Mouse (Mus musculus) CD4-positive, CD25-positive, alpha-beta regulatory T cell, adult 4 months (primary cell): ENCODE data around the gene Myh9. TPM values are rescaled to one million over a fixed set of nuclear protein-coding genes. Genes with fewer than 3 reads are reported as not detected.
A peak's percentile ranks its signal among the peaks of the same experiment; 100 is the strongest.

Experiments
- ATAC-seq: one replicate; pipeline ENCODE4 v1.8.0; 2017
- polyA plus RNA-seq, 2 experiments: library from polyadenylated mRNA; unstranded; fragments of 100-300 nt; shearing (Covaris generic); gene quantifications; one replicate each; pipeline ENCODE4 v1.2.1; 2017

Gene Myh9
- polyA plus RNA-seq, 2 experiments from 2014 or later, result 206 to 220 TPM

- ATAC-seq, result peak; percentile 22
These were observed 13.7 kb downstream of the Myh9 start for GRCm38 (mm10) chr15:77828242-77828641.

DNA sequence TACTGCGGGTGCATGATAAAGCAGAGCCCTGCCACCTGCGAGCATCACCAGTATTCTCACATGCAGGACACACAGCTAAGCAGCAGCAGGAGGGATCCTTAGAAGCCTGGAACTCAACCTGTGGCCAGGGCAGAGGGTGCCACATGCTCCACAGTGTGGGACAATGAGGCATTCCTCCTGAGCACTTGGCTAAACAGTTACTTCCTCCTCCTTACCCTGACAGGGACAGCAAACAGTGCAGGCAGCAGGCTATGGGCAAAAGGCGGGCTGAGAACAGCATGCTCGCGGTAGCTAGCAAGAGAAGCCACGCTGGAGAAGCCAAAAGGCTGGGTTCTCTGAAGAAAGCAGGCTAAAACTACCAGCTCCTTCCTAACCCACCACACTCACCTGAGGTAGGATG is 14.2 kb downstream of the Myh9 start:
- peak; percentile 4 for ATAC-seq

DNA sequence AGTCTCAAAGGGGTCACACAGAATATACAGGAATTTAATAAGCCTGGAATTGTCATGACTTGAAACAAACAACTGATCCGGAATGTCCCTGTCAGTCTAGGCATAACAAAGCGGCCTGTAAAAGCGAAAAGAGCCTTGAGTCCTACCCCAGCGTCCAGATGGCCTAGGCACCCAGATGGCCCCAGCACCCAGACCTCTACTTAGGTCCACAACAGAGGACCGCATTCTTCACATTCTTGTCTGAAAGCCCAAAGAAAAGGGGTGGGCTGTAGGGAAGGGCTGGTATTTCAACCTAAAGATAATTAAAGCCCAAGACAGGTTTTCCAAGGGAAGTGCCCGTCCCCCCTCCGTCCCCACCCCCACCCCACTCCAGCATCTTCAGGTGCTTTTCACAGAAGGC is 14.6 kb downstream of the Myh9 start:
- no peak for ATAC-seq

- ATAC-seq, result no peak
These were observed 16.6 kb downstream of the Myh9 start for GRCm38 (mm10) chr15:77825382-77825781.

DNA sequence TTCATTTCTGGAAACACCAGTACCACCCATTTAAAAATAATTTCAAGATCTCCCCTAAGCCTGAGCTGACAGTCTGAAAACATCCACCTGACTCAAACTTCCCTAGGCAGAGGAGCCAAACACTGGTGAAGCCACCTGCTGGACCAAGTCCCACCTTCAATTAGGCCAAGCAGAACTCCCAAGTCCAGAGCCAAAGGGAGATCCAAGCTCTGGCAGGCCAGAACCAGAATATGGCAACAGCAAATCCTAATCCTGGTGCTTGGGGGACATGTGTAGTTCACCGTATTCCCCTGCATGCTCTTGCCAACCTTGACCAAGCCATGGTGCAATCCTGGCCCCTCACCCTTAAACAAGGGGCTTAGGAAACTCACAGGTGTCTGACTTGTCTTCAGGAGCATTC is 17.7 kb downstream of the Myh9 start:
- no peak for ATAC-seq

DNA sequence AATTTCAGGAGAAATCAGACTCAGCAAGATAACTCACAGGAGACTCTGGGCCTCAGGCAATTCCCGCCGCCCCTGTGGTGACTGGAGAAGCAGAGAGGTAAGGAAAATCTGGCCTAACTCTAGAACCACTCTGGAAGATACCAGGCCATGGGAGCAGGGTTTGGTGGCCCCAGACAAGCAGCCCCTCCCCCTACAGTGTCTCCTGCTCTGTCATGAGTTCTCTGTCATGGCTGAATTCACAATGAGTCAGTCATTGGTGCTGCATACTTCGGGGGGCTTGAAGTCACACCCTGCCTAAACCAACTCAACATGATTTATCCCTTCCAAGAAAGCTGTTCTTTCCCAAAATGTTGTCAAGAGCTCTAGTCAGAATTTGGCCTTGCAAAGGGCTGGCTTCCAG is 18.3 kb downstream of the Myh9 start:
- ATAC-seq, result no peak

GRCm38 (mm10) chr15:77823196-77823595 is 18.8 kb downstream of the Myh9 start:
- ATAC-seq, result no peak

GRCm38 (mm10) chr15:77822671-77823070 is 19.3 kb downstream of the Myh9 start:
- no peak for ATAC-seq

DNA sequence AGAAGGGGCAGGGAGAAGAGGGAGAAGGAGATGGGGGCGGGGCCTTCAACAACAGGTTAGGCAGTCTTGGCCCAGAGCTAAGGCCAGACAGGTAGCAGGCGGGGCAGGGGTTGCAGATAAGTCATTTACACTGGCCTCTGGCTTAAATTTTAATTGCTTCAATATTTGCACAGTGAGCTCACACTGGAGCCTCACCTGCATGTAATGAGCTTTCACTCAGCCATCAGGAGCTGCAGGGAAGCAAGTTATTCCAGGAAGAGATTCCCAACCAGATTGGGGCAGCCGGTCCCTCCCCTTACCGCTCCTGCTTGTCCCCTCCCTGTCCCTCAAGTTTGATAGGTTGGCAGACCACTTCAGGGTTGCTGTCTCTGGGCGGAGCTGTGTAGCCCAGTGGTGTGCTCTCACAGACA is 19.9 kb downstream of the Myh9 start:
- ATAC-seq, result no peak

DNA sequence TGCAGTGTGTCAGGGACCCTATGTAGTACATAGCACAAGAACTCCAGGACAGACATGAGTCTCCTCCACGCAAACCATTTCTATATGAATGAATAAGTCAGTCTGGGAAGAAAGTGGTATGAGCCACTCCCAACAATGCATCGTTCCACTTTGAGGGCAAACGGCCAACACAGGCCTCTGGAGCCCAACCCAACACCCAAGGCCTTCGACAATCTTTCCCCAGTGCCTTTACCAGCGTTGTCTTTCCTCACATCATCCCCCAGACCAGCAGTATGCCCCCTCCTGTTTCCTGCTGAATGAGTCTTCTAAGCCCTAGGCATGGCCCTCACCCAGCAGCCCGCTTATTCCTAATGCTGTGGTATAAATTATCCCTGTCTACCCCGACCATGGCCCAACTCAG is 20.6 kb downstream of the Myh9 start:
- no peak for ATAC-seq

DNA sequence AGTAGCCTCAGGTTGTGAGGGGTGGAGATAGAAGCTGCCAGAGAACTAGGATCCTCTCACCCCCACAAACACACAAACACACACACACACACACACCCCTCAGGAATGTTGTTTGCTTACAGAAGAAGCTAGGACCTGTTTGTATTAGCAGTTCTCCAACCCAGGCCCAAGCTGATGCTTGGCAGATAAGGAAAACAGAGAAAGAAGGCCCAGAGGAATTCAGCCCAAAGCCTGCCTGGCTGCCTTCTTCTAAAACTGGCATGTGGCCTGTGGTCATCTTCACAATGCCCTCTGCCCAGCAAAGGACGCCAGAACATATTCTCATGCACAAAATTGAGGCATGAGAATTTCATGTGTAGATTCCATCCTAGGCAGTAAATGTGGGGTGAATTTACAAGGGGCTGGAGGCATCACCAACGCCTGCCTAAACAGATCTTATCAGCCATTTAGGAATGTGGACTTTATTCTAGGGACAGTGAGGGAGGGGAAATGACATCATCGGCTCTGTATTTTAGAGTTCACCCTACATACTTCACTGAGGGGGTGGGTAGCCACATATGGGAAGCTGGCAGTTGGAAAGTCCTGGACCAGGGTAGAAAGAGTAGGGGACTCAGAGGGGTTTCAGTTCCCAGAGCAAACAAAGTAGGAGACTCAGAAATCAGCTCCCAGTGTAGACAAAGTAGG is 21.4 kb downstream of the Myh9 start:
- no peak for ATAC-seq

GRCm38 (mm10) chr15:77819894-77820387 is 22.0 kb downstream of the Myh9 start:
- ATAC-seq, result peak; percentile 64

DNA sequence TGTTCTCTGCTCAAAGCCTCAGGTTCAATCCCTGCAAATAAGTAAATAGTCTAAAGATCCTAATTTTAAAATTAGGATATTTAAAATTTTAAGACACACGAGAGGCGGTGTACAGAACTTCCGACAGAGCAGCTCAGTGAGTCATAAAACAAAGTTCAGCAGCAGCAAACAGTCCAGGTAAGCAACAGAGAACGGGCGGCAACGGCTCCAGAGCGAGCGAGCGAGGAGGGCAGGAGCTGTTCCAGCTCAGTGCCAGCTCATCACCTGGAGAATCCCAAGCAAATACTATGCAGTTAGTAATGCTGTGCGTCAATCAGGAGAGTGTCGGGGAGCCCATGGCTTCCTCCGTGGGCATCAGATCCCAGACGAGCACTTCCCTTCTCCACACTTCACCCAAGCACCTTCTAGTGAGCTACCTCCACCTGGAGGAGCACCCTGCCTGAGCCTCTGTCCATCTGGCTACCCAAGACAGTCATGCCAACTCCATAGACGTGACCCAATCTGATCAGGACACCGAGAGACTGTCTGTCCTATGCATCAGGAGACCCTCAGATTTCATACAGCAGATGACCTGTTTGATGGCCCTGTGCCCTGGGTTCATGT is 23.3 kb downstream of the Myh9 start:
- no peak for ATAC-seq

DNA sequence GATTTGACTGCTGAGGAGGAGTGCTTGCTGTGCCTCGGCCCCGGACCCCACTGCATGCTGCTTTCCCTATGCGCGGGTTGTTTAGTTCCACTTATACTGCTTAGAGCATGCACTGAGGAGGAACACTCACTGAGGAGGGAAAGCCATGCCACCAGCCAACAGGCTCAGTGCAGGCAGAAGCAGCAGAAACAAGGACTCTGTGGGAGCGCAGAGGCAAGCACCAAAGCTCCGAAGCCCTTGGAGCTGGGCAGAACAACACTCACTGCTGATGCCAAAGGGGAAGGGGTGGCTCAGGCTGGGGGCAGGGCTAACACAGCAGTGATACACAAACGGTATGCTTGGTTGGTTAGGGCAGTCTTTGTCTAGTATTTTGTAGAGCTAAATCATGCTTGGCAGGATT is 24.6 kb downstream of the Myh9 start:
- ATAC-seq, result no peak

DNA sequence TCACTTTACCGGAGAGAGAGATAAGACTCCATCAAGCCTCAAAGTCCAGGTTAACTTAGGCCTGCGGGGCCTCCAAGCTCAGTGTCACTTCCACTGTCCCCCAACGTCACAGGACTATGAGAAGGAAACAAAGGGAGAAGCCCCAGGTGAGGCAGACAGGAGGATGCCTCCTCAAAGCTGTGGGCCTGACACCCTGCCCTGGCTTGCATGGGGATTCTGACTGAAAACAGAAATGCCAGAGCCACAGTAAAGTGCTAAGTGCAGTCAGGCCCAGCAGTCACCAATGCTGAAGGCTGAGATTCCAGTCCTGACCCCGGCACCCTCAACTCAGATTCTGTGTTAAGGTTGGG is 25.4 kb downstream of the Myh9 start:
- peak; percentile 28 for ATAC-seq

DNA sequence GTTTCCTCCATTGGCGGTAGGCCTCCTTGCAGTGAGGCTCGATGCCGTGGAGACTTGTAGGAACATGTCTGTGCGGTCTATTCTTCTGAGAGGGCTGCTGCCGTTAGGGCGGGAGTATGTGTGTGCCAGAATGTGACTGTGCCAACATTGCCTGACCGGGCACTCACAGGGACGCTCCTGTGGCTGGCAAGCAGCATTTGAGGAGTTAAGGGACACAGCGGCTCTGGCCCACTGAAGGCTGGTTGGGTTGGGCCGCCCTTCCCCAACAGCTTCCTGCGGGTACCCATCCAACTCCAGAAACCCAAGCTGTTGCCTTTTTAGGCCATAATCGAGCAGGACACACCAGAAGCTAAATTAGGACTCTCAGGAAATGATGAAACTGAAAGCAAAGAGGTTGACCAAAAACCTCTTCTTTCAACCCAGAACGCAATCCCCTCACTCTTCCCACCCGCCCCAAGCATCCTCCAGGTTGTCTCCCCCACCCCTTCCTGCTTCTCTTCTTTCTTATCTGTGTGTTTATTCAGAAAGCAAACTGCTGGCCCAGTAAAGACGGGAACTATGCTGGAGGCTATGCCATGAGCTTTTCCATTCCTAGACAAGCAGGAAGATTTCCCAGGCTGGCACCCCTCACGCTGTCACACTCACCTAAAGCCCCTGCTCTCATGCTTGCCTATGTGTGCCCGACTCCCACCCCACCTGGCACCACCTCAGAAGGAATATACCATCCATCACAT is 25.9 kb downstream of the Myh9 start:
- ATAC-seq, result peak; percentile 13

DNA sequence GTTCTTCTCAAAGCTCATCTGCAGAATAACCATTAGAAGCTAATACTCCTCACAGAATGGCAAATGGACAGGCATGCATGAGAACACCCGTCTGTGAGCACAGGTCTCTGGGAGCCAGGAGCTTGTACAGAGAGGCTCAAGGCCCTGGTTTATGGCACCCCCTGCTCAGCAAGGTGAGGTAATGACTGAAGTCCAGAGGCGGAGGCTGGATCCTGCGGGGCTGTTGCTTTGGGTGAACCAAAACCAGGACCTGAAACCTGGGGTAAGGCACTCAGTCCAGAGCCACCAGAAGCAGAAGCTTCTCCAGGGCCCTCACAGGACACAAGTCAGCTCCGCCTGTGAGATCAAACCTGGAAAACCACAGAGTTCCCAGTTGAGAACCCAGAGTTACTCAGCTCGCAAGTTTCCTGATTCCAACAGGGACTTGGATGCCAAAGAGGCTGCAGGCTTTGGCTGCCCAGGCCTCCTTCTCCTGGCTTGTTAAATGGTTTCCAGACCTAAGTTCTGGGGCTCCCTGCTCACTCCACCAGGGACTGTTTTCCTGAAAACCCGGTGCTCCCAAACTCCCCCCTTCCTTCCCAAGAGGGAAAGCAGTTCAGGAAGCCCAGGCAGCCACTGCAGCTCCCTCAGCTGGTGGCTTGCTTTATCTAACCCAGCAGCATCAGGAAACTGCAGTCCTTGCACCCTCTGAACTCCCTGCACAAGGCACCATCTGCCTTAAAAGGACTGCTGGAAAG is 28.2 kb downstream of the Myh9 start:
- ATAC-seq, result no peak

- ATAC-seq, result no peak
These were observed 29.4 kb downstream of the Myh9 start for GRCm38 (mm10) chr15:77812578-77812977.

- ATAC-seq, result no peak
These were observed 30.7 kb downstream of the Myh9 start for GRCm38 (mm10) chr15:77811099-77811760.

DNA sequence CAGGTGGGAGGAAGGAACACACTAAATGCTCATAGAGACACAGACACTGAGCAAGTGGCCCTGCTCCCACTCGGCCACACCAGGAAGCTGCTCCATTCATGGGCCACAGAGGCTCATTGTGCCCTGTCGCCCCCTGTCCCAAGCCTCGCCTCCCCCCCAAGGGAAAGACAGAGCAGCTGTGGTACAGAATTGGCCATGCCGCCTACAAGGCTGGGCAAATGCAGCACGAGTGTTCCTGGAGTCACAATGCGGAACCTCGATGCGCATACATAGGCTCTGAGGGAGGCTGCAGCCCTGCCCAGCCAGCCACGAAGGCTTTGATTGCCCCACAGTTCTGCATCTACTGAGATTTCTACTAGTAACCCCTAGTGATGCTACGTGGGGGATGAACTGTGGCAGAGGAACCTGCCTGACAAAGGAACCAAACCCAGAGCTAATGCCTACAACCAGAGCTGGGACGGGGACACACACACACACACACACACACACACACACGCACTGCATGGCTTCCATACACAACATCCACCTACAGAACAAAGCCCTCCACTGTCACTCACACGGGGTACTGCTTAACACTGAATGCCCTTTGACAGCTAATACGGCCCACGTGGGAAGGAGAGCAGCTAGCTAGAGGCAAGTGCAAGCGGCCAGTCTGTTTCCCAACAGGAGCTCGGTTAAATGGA is 31.4 kb downstream of the Myh9 start:
- no peak for ATAC-seq

- ATAC-seq, result no peak
These were observed 32.5 kb downstream of the Myh9 start for GRCm38 (mm10) chr15:77809434-77809833.

DNA sequence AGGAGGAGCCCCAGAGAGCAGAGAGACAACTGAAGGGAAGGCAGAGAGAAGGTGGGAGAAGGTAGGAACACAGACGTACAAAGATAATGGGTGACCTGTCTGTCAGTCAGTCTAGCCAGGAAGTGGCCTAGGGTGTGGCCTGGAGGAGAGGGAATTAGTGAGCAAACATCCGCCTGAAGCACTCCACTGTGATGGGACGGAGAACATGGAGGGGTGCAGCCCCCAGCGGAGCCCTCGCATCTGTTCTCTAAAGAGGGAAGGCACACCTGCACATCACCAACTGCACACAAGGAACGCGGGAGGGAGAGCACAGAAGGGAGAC is 34.8 kb downstream of the Myh9 start:
- ATAC-seq, result peak; percentile 58
